Mouse (Mus musculus) CH12.LX (cell line): ENCODE results near the gene Ptprm.

Source experiments
- CTCF ChIP-seq, 2 experiments: IDR thresholded peaks in 1 of 2; conservative IDR thresholded peaks in 1 of 2; 2 replicates each; pipeline ENCODE4 v1.5.1; 2011 to 2012; ENCODE audit warnings: low read depth in 2 of 2, low read length in 2 of 2, improper control_type of control experiment in 1 of 2, inconsistent platforms in 1 of 2, mild to moderate bottlenecking in 1 of 2, moderate library complexity in 1 of 2
- EP300 ChIP-seq: IDR thresholded peaks from 2 replicates; pipeline ENCODE4 v1.6.1; 2011; ENCODE audit warnings: low read length, improper control_type of control experiment
- GABPA ChIP-seq: IDR thresholded peaks from 2 replicates; pipeline ENCODE4 v1.6.1; 2012; ENCODE audit warnings: low read depth, low read length, improper control_type of control experiment, inconsistent platforms; ENCODE audit not compliant: insufficient replicate concordance
- MEF2A ChIP-seq: IDR thresholded peaks from 2 replicates; pipeline ENCODE4 v1.6.1; 2014; ENCODE audit warnings: low read depth, mild to moderate bottlenecking, inconsistent platforms, low read length, improper control_type of control experiment, borderline replicate concordance
- NRF1 ChIP-seq: IDR thresholded peaks from 2 replicates; pipeline ENCODE4 v1.6.1; 2014; ENCODE audit warnings: low read depth, mild to moderate bottlenecking, inconsistent platforms, low read length, improper control_type of control experiment, moderate library complexity
- POLR2A ChIP-seq: IDR thresholded peaks from 2 replicates; pipeline ENCODE4 v1.6.1; 2011; ENCODE audit warnings: low read depth, mild to moderate bottlenecking, improper control_type of control experiment, low read length
- POLR2AphosphoS2 ChIP-seq: IDR thresholded peaks from 2 replicates; pipeline ENCODE4 v1.6.1; 2011; ENCODE audit warnings: low read depth, low read length, improper control_type of control experiment
- SMC3 ChIP-seq: IDR thresholded peaks from 2 replicates; pipeline ENCODE4 v1.6.1; 2011; ENCODE audit warnings: low read depth, low read length, improper control_type of control experiment
- TBP ChIP-seq: conservative IDR thresholded peaks from 2 replicates; pipeline ENCODE4 v1.6.1; 2011; ENCODE audit warnings: low read depth, low read length, improper control_type of control experiment
- USF1 ChIP-seq: IDR thresholded peaks from 2 replicates; pipeline ENCODE4 v1.6.1; 2014; ENCODE audit warnings: low read depth, mild to moderate bottlenecking, inconsistent platforms, low read length, improper control_type of control experiment
- USF2 ChIP-seq: conservative IDR thresholded peaks from 2 replicates; pipeline ENCODE4 v1.6.1; 2011; ENCODE audit warnings: low read depth, low read length, improper control_type of control experiment
- ZKSCAN1 ChIP-seq: IDR thresholded peaks from 2 replicates; pipeline ENCODE4 v1.6.1; 2012; ENCODE audit warnings: low read depth, inconsistent platforms, low read length, improper control_type of control experiment, borderline replicate concordance

DNA sequence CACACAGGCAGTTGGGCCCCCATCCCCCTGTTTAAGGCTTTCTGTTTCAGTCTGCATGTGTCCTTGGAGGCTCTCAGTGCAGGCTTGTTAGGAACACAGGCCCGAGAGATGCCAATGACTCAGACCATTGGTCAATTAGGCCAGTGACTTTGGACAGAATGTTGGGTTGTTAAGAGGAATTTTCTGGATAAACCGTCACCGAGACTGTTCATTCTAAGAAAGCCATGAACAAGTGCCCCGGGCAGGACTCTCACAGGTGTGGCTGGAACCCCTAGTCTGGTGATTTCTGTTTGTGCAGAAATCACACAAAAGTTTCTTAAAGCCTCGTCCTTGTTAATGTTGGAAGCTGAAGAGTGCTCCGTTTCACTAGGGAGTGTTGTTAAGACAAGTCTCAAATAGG lies 615.9 kb downstream of the Ptprm start:
- TF ChIP-seq CTCF (conservative IDR thresholded peaks at IDR 0.05 in 1 of 2, IDR thresholded peaks at IDR 0.05 in 1 of 2; ENCODE audit: low read depth in 2 of 2, low read length in 2 of 2) = no peak
- TF ChIP-seq POLR2A = no peak
- TF ChIP-seq USF2 = no peak
- TF ChIP-seq ZKSCAN1 = no peak
- no peak for TF ChIP-seq TBP
- TF ChIP-seq MEF2A = no peak
- no peak for TF ChIP-seq NRF1
- no peak for TF ChIP-seq USF1
- TF ChIP-seq POLR2AphosphoS2 = no peak
- TF ChIP-seq EP300 = no peak
- no peak for TF ChIP-seq SMC3
- TF ChIP-seq GABPA = no peak
